Mouse (Mus musculus) limb, embryonic 14.5 days (tissue): ENCODE results near the gene Smg6. TPM values are rescaled to one million over a fixed set of nuclear protein-coding genes. Genes with fewer than 3 reads are reported as not detected.

Experiments
- ATAC-seq: fragments of 200-750 bp; cut with Nextera tagmentation; 2 replicates; pipeline ENCODE4 v1.8.0; 2017; ENCODE audit warnings: low read depth, moderate number of reproducible peaks, moderate TSS enrichment; ENCODE audit not compliant: low FRiP score
- DNase-seq: peaks from one replicate; pipeline ENCODE4 v3.0.0-alpha.2; 2015; ENCODE audit warnings: low spot score
- H3K27ac ChIP-seq: fragments of 300-500 bp; sonication (generic); replicated peaks from 2 replicates; pipeline ENCODE4 v1.5.1; 2014; ENCODE audit warnings: low read depth, mild to moderate bottlenecking, low read length, moderate library complexity, mixed read lengths
- H3K27me3 ChIP-seq: fragments of 300-500 bp; sonication (generic); 2 replicates; pipeline ENCODE4 v1.6.1; 2014; ENCODE audit warnings: low read length, mixed read lengths; ENCODE audit not compliant: control insufficient read depth, insufficient read depth
- H3K36me3 ChIP-seq: fragments of 300-500 bp; sonication (generic); 2 replicates; pipeline ENCODE4 v1.6.1; 2014; ENCODE audit warnings: mild to moderate bottlenecking, low read length, moderate library complexity, mixed read lengths; ENCODE audit not compliant: control insufficient read depth, insufficient read depth
- H3K4me1 ChIP-seq: fragments of 300-500 bp; sonication (generic); 2 replicates; pipeline ENCODE4 v1.6.1; 2014; ENCODE audit warnings: antibody characterized with exemption, low read length, mixed read lengths; ENCODE audit not compliant: control insufficient read depth, insufficient read depth
- H3K4me2 ChIP-seq: fragments of 300-500 bp; sonication (generic); replicated peaks from 2 replicates; pipeline ENCODE4 v1.6.1; 2014; ENCODE audit warnings: low read depth, mild to moderate bottlenecking, low read length, moderate library complexity; ENCODE audit not compliant: severe bottlenecking
- H3K4me3 ChIP-seq: fragments of 300-500 bp; sonication (generic); replicated peaks from 2 replicates; pipeline ENCODE4 v1.5.1; 2014; ENCODE audit warnings: low read length
- H3K9ac ChIP-seq: fragments of 300-500 bp; sonication (generic); 2 replicates; pipeline ENCODE4 v1.6.1; 2014; ENCODE audit warnings: mild to moderate bottlenecking, low read depth, low read length, moderate library complexity; ENCODE audit not compliant: severe bottlenecking
- H3K9me3 ChIP-seq: fragments of 300-500 bp; sonication (generic); 2 replicates; pipeline ENCODE4 v1.6.1; 2016; ENCODE audit warnings: low read length; ENCODE audit not compliant: control insufficient read depth
- POLR2A ChIP-seq: fragments of 200-500 bp; IDR thresholded peaks from 2 replicates; pipeline ENCODE4 v1.8.0; 2012; ENCODE audit warnings: inconsistent platforms, mild to moderate bottlenecking, moderate library complexity, borderline replicate concordance; ENCODE audit not compliant: insufficient read depth, insufficient read length; ENCODE audit errors: extremely low read depth
- WGBS: fragments of 180-500 bp; shearing (Covaris S2); extraction: QIAGEN DNeasy Blood & Tissue Kit; methylation state at CpG from one replicate; pipeline ENCODE4 v1.1.7; 2014; 5-methylcytosine and 5-hydroxymethylcytosine counted together
- polyA plus RNA-seq, 2 experiments: library from polyadenylated mRNA; depleted of rRNA in 1 of 2; stranded (reverse) in 1 of 2; unstranded in 1 of 2; fragments of >200 nt; fragmentation: Nextera tagmentation in 1 of 2; extraction: Ambion mirVana in 1 of 2; gene quantifications; 2 replicates each; pipeline versions ENCODE4 v1.2.1 to v1.2.3; 2012 to 2014

Gene Smg6
- polyA plus RNA-seq, 2 experiments = 16.0 to 36.5 TPM

GRCm38 (mm10) chr11:75106614-75107013 is 181.0 kb downstream of the Smg6 start:
- no peak overlapping the region for H3K4me2 ChIP-seq
- no peak for TF ChIP-seq POLR2A
- H3K9ac ChIP-seq = no peak overlapping the region
- 91% methylated on average over 5 of the region's 5 CpGs for WGBS
- no peaks in the 10 kb centered on the region for H3K9me3 ChIP-seq
- no peaks in the 10 kb centered on the region for H3K27me3 ChIP-seq
- H3K27ac ChIP-seq = no peak overlapping the region
- ATAC-seq = no peak
- no peaks in the 10 kb centered on the region for H3K4me1 ChIP-seq
- no peaks in the 10 kb centered on the region for H3K36me3 ChIP-seq
- no peak overlapping the region for H3K4me3 ChIP-seq
- no peak for DNase-seq

- ATAC-seq = no peak
- no peaks in the 10 kb centered on the region for H3K36me3 ChIP-seq
- H3K4me2 ChIP-seq = no peak overlapping the region
- no peak overlapping the region for H3K9ac ChIP-seq
- no peaks in the 10 kb centered on the region for H3K9me3 ChIP-seq
- H3K27me3 ChIP-seq = no peaks in the 10 kb centered on the region
- H3K27ac ChIP-seq = no peak overlapping the region
- no peaks in the 10 kb centered on the region for H3K4me1 ChIP-seq
- no peak for TF ChIP-seq POLR2A
- no peak overlapping the region for H3K4me3 ChIP-seq
- DNase-seq = no peak
These were observed 183.3 kb downstream of the Smg6 start for GRCm38 (mm10) chr11:75108909-75109308.

GRCm38 (mm10) chr11:75116379-75116778 is 190.8 kb downstream of the Smg6 start:
- Histone ChIP-seq H3K4me3 (no peak overlapping the region), H3K4me1 (peaks cover 13% of the 10 kb centered on the region), H3K36me3 (no peaks in the 10 kb centered on the region), H3K4me2 (no peak overlapping the region), H3K27ac (no peak overlapping the region), H3K27me3 (no peaks in the 10 kb centered on the region), H3K9ac (no peak overlapping the region), H3K9me3 (no peaks in the 10 kb centered on the region)
- 63% methylated on average over 6 of the region's 6 CpGs for WGBS
- DNase-seq = no peak
- no peak for TF ChIP-seq POLR2A
- no peak for ATAC-seq

DNA sequence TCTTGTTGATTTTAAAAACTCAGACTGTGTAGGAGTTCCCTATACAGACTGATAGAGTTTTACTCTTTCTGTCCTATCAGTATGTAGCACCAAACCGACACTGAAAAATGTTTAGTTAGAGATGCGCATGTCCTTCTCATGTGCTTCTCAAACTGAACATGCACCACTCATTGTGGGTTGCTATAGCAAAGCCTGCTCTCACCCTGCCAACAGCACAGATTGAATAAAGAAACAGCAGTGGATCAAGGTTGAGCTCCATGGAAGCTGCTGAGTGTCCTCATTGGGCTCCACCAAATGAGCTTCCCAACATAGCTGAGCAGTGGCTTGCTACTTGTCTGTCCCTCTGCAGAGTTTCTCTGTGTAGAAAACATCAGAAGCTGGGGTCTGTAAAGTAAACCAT is 192.5 kb downstream of the Smg6 start:
- H3K9ac ChIP-seq = no peak overlapping the region
- no peak overlapping the region for H3K4me2 ChIP-seq
- H3K9me3 ChIP-seq = no peaks in the 10 kb centered on the region
- H3K4me1 ChIP-seq = peaks cover 13% of the 10 kb centered on the region
- H3K4me3 ChIP-seq = no peak overlapping the region
- DNase-seq (no peak), ATAC-seq (no peak)
- no peak for TF ChIP-seq POLR2A
- H3K36me3 ChIP-seq = no peaks in the 10 kb centered on the region
- 97% methylated on average over 2 of the region's 2 CpGs for WGBS
- no peak overlapping the region for H3K27ac ChIP-seq
- H3K27me3 ChIP-seq = no peaks in the 10 kb centered on the region

- H3K27me3 ChIP-seq = no peaks in the 10 kb centered on the region
- no peak overlapping the region for H3K27ac ChIP-seq
- H3K9ac ChIP-seq = no peak overlapping the region
- DNase-seq (no peak), ATAC-seq (no peak)
- H3K4me1 ChIP-seq = peaks cover 13% of the 10 kb centered on the region
- no peak overlapping the region for H3K4me2 ChIP-seq
- no peaks in the 10 kb centered on the region for H3K9me3 ChIP-seq
- H3K36me3 ChIP-seq = no peaks in the 10 kb centered on the region
- no peak for TF ChIP-seq POLR2A
- 79% methylated on average over 2 of the region's 2 CpGs for WGBS
- H3K4me3 ChIP-seq = no peak overlapping the region
These were observed 193.7 kb downstream of the Smg6 start for GRCm38 (mm10) chr11:75119298-75119697.

DNA sequence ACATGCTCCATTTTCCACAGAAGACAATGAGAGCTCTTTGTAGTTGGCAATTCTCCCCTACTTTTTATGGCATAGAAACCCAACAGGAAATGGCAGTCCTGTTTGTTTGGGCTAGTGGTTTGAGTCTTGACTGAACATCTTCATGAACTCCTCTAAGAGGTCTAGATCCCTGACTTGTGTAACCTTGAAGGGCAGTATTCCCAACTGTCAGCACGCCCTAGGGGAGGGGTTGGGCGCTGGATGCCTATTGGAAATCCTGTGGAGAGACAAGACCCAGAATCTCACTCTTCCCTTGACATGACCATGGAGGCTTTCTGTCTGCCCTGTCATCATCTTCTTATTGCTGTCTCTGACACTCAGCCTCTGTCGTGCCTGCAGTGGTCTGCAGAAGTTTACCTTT is 194.2 kb downstream of the Smg6 start:
- Histone ChIP-seq H3K9ac (no peak overlapping the region), H3K4me2 (no peak overlapping the region), H3K4me3 (no peak overlapping the region), H3K4me1 (peaks cover 13% of the 10 kb centered on the region), H3K9me3 (no peaks in the 10 kb centered on the region), H3K27me3 (no peaks in the 10 kb centered on the region), H3K27ac (no peak overlapping the region), H3K36me3 (no peaks in the 10 kb centered on the region)
- no peak for TF ChIP-seq POLR2A
- no peak for DNase-seq
- 81% methylated on average over 3 of the region's 3 CpGs for WGBS
- no peak for ATAC-seq
